Mouse (Mus musculus): Measurements from ENCODE around the gene Timm10. TPM values are rescaled to one million over a fixed set of nuclear protein-coding genes. Genes with fewer than 3 reads are reported as not detected.

Gene Timm10
- polyA plus RNA-seq, 1 experiment from 2014 or later = 75.2 TPM

GRCm38 (mm10) chr2:84841905-84842304, 15.1 kb downstream of the Timm10 start:
- Histone ChIP-seq H3K4me1 (ENCODE audit: control insufficient read depth, insufficient read depth, low read length) (peaks cover 19% of the 10 kb centered on the region), H3K27ac (ENCODE audit: low read length) (no peak overlapping the region), H3K4me3 (ENCODE audit: low read depth, low read length) (no peak overlapping the region), H3K27me3 (ENCODE audit: control insufficient read depth, insufficient read depth, low read depth, low read length) (peaks cover 46% of the 10 kb centered on the region), H3K4me2 (ENCODE audit: low read length) (no peak overlapping the region), H3K9me3 (replicated peaks; ENCODE audit: control insufficient read depth, low read length, poor library complexity, severe bottlenecking) (no peaks in the 10 kb centered on the region), H3K9ac (ENCODE audit: low read depth, low read length) (no peak overlapping the region), H3K36me3 (ENCODE audit: control insufficient read depth, insufficient read depth, low read length) (no peaks in the 10 kb centered on the region)
- ATAC-seq = no peak

GRCm38 (mm10) chr2:84843654-84844053, 16.9 kb downstream of the Timm10 start:
- Histone ChIP-seq H3K9me3 (replicated peaks; ENCODE audit: control insufficient read depth, low read length, poor library complexity, severe bottlenecking) (no peaks in the 10 kb centered on the region), H3K4me2 (ENCODE audit: low read length) (no peak overlapping the region), H3K9ac (ENCODE audit: low read depth, low read length) (no peak overlapping the region), H3K4me3 (ENCODE audit: low read depth, low read length) (no peak overlapping the region), H3K4me1 (ENCODE audit: control insufficient read depth, insufficient read depth, low read length) (peaks cover 19% of the 10 kb centered on the region), H3K27ac (ENCODE audit: low read length) (no peak overlapping the region), H3K36me3 (ENCODE audit: control insufficient read depth, insufficient read depth, low read length) (no peaks in the 10 kb centered on the region), H3K27me3 (ENCODE audit: control insufficient read depth, insufficient read depth, low read depth, low read length) (peaks cover 32% of the 10 kb centered on the region)
- ATAC-seq = no peak
- WGBS = 94% methylated on average over 6 of the region's 6 CpGs

GRCm38 (mm10) chr2:84845226-84845625, 18.4 kb downstream of the Timm10 start:
- Histone ChIP-seq H3K4me1 (ENCODE audit: control insufficient read depth, insufficient read depth, low read length) (peaks cover 7% of the 10 kb centered on the region; the same call in 1 of the 2 replicates), H3K9me3 (replicated peaks; ENCODE audit: control insufficient read depth, low read length, poor library complexity, severe bottlenecking) (no peaks in the 10 kb centered on the region), H3K9ac (ENCODE audit: low read depth, low read length) (no peak overlapping the region), H3K27me3 (ENCODE audit: control insufficient read depth, insufficient read depth, low read depth, low read length) (peaks cover 17% of the 10 kb centered on the region), H3K36me3 (ENCODE audit: control insufficient read depth, insufficient read depth, low read length) (no peaks in the 10 kb centered on the region), H3K4me2 (ENCODE audit: low read length) (no peak overlapping the region), H3K27ac (ENCODE audit: low read length) (no peak overlapping the region), H3K4me3 (ENCODE audit: low read depth, low read length) (no peak overlapping the region)
- ATAC-seq = no peak
- WGBS = 73% methylated on average over 1 of the region's 1 CpGs

GRCm38 (mm10) chr2:84850407-84851129, 23.8 kb downstream of the Timm10 start:
- H3K4me2 ChIP-seq (ENCODE audit: low read length) = no peak overlapping the region
- WGBS = 61% methylated on average over 7 of the region's 7 CpGs

GRCm38 (mm10) chr2:84851130-84852040, 24.6 kb downstream of the Timm10 start:
- no peak overlapping the region for H3K27ac ChIP-seq (ENCODE audit: low read length)
- H3K4me1 ChIP-seq (ENCODE audit: control insufficient read depth, insufficient read depth, low read length) = no peaks in the 10 kb centered on the region
- no peak for ATAC-seq
- no peak overlapping the region; the same call in 1 of the 2 replicates for H3K4me2 ChIP-seq (ENCODE audit: low read length)
- no peaks in the 10 kb centered on the region for H3K27me3 ChIP-seq (ENCODE audit: control insufficient read depth, insufficient read depth, low read depth, low read length)
- no peaks in the 10 kb centered on the region for H3K36me3 ChIP-seq (ENCODE audit: control insufficient read depth, insufficient read depth, low read length)
- H3K9me3 ChIP-seq (replicated peaks; ENCODE audit: control insufficient read depth, low read length, poor library complexity, severe bottlenecking) = no peaks in the 10 kb centered on the region
- no peak overlapping the region for H3K4me3 ChIP-seq (ENCODE audit: low read depth, low read length)
- 30% methylated on average over 23 of the region's 23 CpGs for WGBS
- no peak overlapping the region for H3K9ac ChIP-seq (ENCODE audit: low read depth, low read length)

More at GRCm38 (mm10) chr2:84850407-84851129, 23.8 kb downstream of the Timm10 start:
- H3K36me3 ChIP-seq (ENCODE audit: control insufficient read depth, insufficient read depth, low read length) = no peaks in the 10 kb centered on the region
- ATAC-seq = no peak
- H3K27me3 ChIP-seq (ENCODE audit: control insufficient read depth, insufficient read depth, low read depth, low read length) = no peaks in the 10 kb centered on the region
- H3K9me3 ChIP-seq (replicated peaks; ENCODE audit: control insufficient read depth, low read length, poor library complexity, severe bottlenecking) = no peaks in the 10 kb centered on the region
- H3K4me3 ChIP-seq (ENCODE audit: low read depth, low read length) = no peak overlapping the region
- H3K4me1 ChIP-seq (ENCODE audit: control insufficient read depth, insufficient read depth, low read length) = no peaks in the 10 kb centered on the region
- no peak overlapping the region for H3K9ac ChIP-seq (ENCODE audit: low read depth, low read length)
- no peak overlapping the region for H3K27ac ChIP-seq (ENCODE audit: low read length)

- H3K9ac ChIP-seq (ENCODE audit: low read depth, low read length) = no peak overlapping the region
- no peaks in the 10 kb centered on the region for H3K4me1 ChIP-seq (ENCODE audit: control insufficient read depth, insufficient read depth, low read length)
- no peak overlapping the region for H3K4me3 ChIP-seq (ENCODE audit: low read depth, low read length)
- H3K9me3 ChIP-seq (replicated peaks; ENCODE audit: control insufficient read depth, low read length, poor library complexity, severe bottlenecking) = no peaks in the 10 kb centered on the region
- no peak overlapping the region for H3K27ac ChIP-seq (ENCODE audit: low read length)
- no peak overlapping the region for H3K4me2 ChIP-seq (ENCODE audit: low read length)
- no peaks in the 10 kb centered on the region for H3K27me3 ChIP-seq (ENCODE audit: control insufficient read depth, insufficient read depth, low read depth, low read length)
- peak; percentile 81 for ATAC-seq
- WGBS = 56% methylated on average over 2 of the region's 2 CpGs
- H3K36me3 ChIP-seq (ENCODE audit: control insufficient read depth, insufficient read depth, low read length) = no peaks in the 10 kb centered on the region
Observed at GRCm38 (mm10) chr2:84855732-84856131, 28.9 kb downstream of the Timm10 start.

- Histone ChIP-seq H3K27me3 (ENCODE audit: control insufficient read depth, insufficient read depth, low read depth, low read length) (no peaks in the 10 kb centered on the region), H3K9ac (ENCODE audit: low read depth, low read length) (no peak overlapping the region), H3K4me1 (ENCODE audit: control insufficient read depth, insufficient read depth, low read length) (no peaks in the 10 kb centered on the region), H3K9me3 (replicated peaks; ENCODE audit: control insufficient read depth, low read length, poor library complexity, severe bottlenecking) (no peaks in the 10 kb centered on the region), H3K27ac (ENCODE audit: low read length) (no peak overlapping the region), H3K4me2 (ENCODE audit: low read length) (no peak overlapping the region), H3K36me3 (ENCODE audit: control insufficient read depth, insufficient read depth, low read length) (no peaks in the 10 kb centered on the region), H3K4me3 (ENCODE audit: low read depth, low read length) (no peak overlapping the region)
- WGBS = 86% methylated on average over 1 of the region's 1 CpGs
- no peak for ATAC-seq
Observed at GRCm38 (mm10) chr2:84858551-84858950, 31.8 kb downstream of the Timm10 start.

GRCm38 (mm10) chr2:84859991-84860780, 33.4 kb downstream of the Timm10 start:
- H3K4me1 ChIP-seq (ENCODE audit: control insufficient read depth, insufficient read depth, low read length) = no peaks in the 10 kb centered on the region
- H3K27me3 ChIP-seq (ENCODE audit: control insufficient read depth, insufficient read depth, low read depth, low read length) = no peaks in the 10 kb centered on the region
- H3K27ac ChIP-seq (ENCODE audit: low read length) = no peak overlapping the region
- WGBS = 86% methylated on average over 7 of the region's 7 CpGs
- H3K9me3 ChIP-seq (replicated peaks; ENCODE audit: control insufficient read depth, low read length, poor library complexity, severe bottlenecking) = no peaks in the 10 kb centered on the region
- H3K4me2 ChIP-seq (ENCODE audit: low read length) = no peak overlapping the region
- no peak for ATAC-seq
- no peak overlapping the region for H3K4me3 ChIP-seq (ENCODE audit: low read depth, low read length)
- H3K36me3 ChIP-seq (ENCODE audit: control insufficient read depth, insufficient read depth, low read length) = no peaks in the 10 kb centered on the region
- H3K9ac ChIP-seq (ENCODE audit: low read depth, low read length) = no peak overlapping the region
